Mouse (Mus musculus) MEL (cell line): ENCODE measurements around the gene Vgll4.

Source experiments
- CHD2 ChIP-seq: IDR thresholded peaks from 2 replicates; pipeline ENCODE4 v1.6.1; 2011; ENCODE audit warnings: low read length, improper control_type of control experiment
- CTCF ChIP-seq, 3 experiments: IDR thresholded peaks in 2 of 3; conservative IDR thresholded peaks in 1 of 3; 2 replicates each; pipeline ENCODE4 v1.5.1; 2011 to 2012; ENCODE audit warnings: low read length in 3 of 3, low read depth in 2 of 3, mild to moderate bottlenecking in 2 of 3, improper control_type of control experiment in 1 of 3, inconsistent platforms in 1 of 3, mixed read lengths in 1 of 3, moderate library complexity in 1 of 3; ENCODE audit not compliant: control insufficient read depth in 1 of 3, insufficient read depth in 1 of 3, poor library complexity in 1 of 3, severe bottlenecking in 1 of 3
- ETS1 ChIP-seq: IDR thresholded peaks from 2 replicates; pipeline ENCODE4 v1.6.1; 2012; ENCODE audit warnings: low read depth, mild to moderate bottlenecking, inconsistent platforms, low read length, improper control_type of control experiment, moderate library complexity
- GATA1 ChIP-seq: IDR thresholded peaks from 2 replicates; pipeline ENCODE4 v1.6.1; 2011; ENCODE audit warnings: low read depth, low read length, improper control_type of control experiment
- HCFC1 ChIP-seq: IDR thresholded peaks from 2 replicates; pipeline ENCODE4 v1.6.1; 2012; ENCODE audit warnings: low read depth, mild to moderate bottlenecking, inconsistent platforms, low read length, improper control_type of control experiment, moderate library complexity
- JUND ChIP-seq: IDR thresholded peaks from 2 replicates; pipeline ENCODE4 v1.6.1; 2011; ENCODE audit warnings: low read depth, mild to moderate bottlenecking, improper control_type of control experiment, low read length
- MAX ChIP-seq: IDR thresholded peaks from 2 replicates; pipeline ENCODE4 v1.6.1; 2011; ENCODE audit warnings: low read length, improper control_type of control experiment
- MYC ChIP-seq: IDR thresholded peaks from 2 replicates; pipeline ENCODE4 v1.6.1; 2011; ENCODE audit warnings: low read depth, mild to moderate bottlenecking, low read length, improper control_type of control experiment, moderate library complexity
- POLR2A ChIP-seq, 2 experiments: IDR thresholded peaks; 2 replicates each; pipeline ENCODE4 v1.6.1; 2011 to 2012; ENCODE audit warnings: low read length in 2 of 2, mild to moderate bottlenecking in 2 of 2, control low read depth in 1 of 2, improper control_type of control experiment in 1 of 2, low read depth in 1 of 2, moderate library complexity in 1 of 2; ENCODE audit not compliant: control insufficient read depth in 1 of 2, insufficient read depth in 1 of 2, poor library complexity in 1 of 2
- POLR2AphosphoS5 ChIP-seq: IDR thresholded peaks from 2 replicates; pipeline ENCODE4 v1.6.1; 2012; ENCODE audit warnings: low read depth, borderline replicate concordance, mild to moderate bottlenecking, inconsistent platforms, low read length, moderate library complexity, mixed read lengths
- TBP ChIP-seq: IDR thresholded peaks from 2 replicates; pipeline ENCODE4 v1.8.0; 2011; ENCODE audit warnings: low read depth, low read length, improper control_type of control experiment
- UBTF ChIP-seq: IDR thresholded peaks from 2 replicates; pipeline ENCODE4 v1.6.1; 2012; ENCODE audit warnings: low read depth, mild to moderate bottlenecking, inconsistent platforms, low read length, improper control_type of control experiment, moderate library complexity, borderline replicate concordance; ENCODE audit not compliant: insufficient read depth
- ZC3H11A ChIP-seq: IDR thresholded peaks from 2 replicates; pipeline ENCODE4 v1.6.1; 2012; ENCODE audit warnings: low read depth, mild to moderate bottlenecking, inconsistent platforms, low read length, improper control_type of control experiment
- ZKSCAN1 ChIP-seq: IDR thresholded peaks from 2 replicates; pipeline ENCODE4 v1.6.1; 2012; ENCODE audit warnings: low read depth, mild to moderate bottlenecking, inconsistent platforms, low read length, improper control_type of control experiment, moderate library complexity

- no peak for TF ChIP-seq GATA1
- no peak for TF ChIP-seq CTCF (IDR thresholded peaks at IDR 0.05 in 2 of 3, conservative IDR thresholded peaks at IDR 0.05 in 1 of 3; ENCODE audit: control insufficient read depth in 1 of 3, insufficient read depth in 1 of 3, low read depth in 2 of 3, low read length in 3 of 3, poor library complexity in 1 of 3, severe bottlenecking in 1 of 3)
- TF ChIP-seq TBP = no peak
- no peak for TF ChIP-seq POLR2A (IDR thresholded peaks at IDR 0.05; ENCODE audit: control insufficient read depth in 1 of 2, insufficient read depth in 1 of 2, low read depth in 1 of 2, low read length in 2 of 2, poor library complexity in 1 of 2)
- no peak for TF ChIP-seq UBTF
- no peak for TF ChIP-seq ZC3H11A
- no peak for TF ChIP-seq ETS1
- TF ChIP-seq MAX = no peak
- TF ChIP-seq MYC = no peak
- no peak for TF ChIP-seq HCFC1
- no peak for TF ChIP-seq ZKSCAN1
- TF ChIP-seq POLR2AphosphoS5 = no peak
- TF ChIP-seq JUND = no peak
- TF ChIP-seq CHD2 = no peak
These were observed 15.3 kb downstream of the Vgll4 start for GRCm38 (mm10) chr6:114954496-114954895.
